Mouse (Mus musculus) liver, embryonic 14.5 days (tissue): ENCODE measurements at regions not wholly inside any gene's neighbourhood (a gene's known extent, or its start where the extent isn't known, plus 50 kb on each side); places are given as distances from the start of the nearest gene placed in this dataset.
"Not testable (repeated sequence)": the region's sequence is repeated elsewhere in the genome, so short reads cannot be mapped to it uniquely, and the experiment has no call there.

ENCODE experiments used
- ATAC-seq: fragments of 200-750 bp; cut with Nextera tagmentation; 2 replicates; pipeline ENCODE4 v1.8.0; 2017; ENCODE audit warnings: moderate number of reproducible peaks, mild to moderate bottlenecking, moderate library complexity; ENCODE audit not compliant: insufficient read depth
- DNase-seq, 3 experiments: peaks; one replicate each; pipeline ENCODE4 v3.0.0-alpha.2; 2012 to 2013; ENCODE audit warnings: low read depth in 3 of 3, low spot score in 3 of 3
- H3K27ac ChIP-seq: fragments of 300-500 bp; sonication (generic); 2 replicates; pipeline ENCODE4 v1.5.1; 2014; ENCODE audit warnings: moderate library complexity, mild to moderate bottlenecking, control low read depth, inconsistent platforms
- H3K27me3 ChIP-seq: fragments of 300-500 bp; sonication (generic); 2 replicates; pipeline ENCODE4 v1.6.1; 2014; ENCODE audit warnings: mild to moderate bottlenecking, low read length, moderate library complexity; ENCODE audit not compliant: control insufficient read depth, insufficient read depth
- H3K36me3 ChIP-seq: fragments of 300-500 bp; sonication (generic); replicated peaks from 2 replicates; pipeline ENCODE4 v1.6.1; 2014; ENCODE audit warnings: low read depth; ENCODE audit not compliant: control insufficient read depth, insufficient read depth
- H3K4me1 ChIP-seq, 2 experiments: fragments of 200-500 bp in 1 of 2; fragments of 300-500 bp in 1 of 2; sonication (generic) in 1 of 2; replicated peaks; 2 replicates each; pipeline ENCODE4 v1.6.1; 2012 to 2014; ENCODE audit warnings: antibody characterized with exemption in 1 of 2, inconsistent platforms in 1 of 2, low read length in 1 of 2; ENCODE audit not compliant: control insufficient read depth in 2 of 2, insufficient read depth in 2 of 2
- H3K4me2 ChIP-seq: fragments of 300-500 bp; sonication (generic); 2 replicates; pipeline ENCODE4 v1.6.1; 2014; ENCODE audit warnings: low read depth, mild to moderate bottlenecking, control low read depth, moderate library complexity
- H3K4me3 ChIP-seq, 2 experiments: fragments of 200-500 bp in 1 of 2; fragments of 300-500 bp in 1 of 2; sonication (generic) in 1 of 2; 2 replicates each; pipeline ENCODE4 v1.5.1; 2012 to 2014; ENCODE audit warnings: low read depth in 2 of 2, low read length in 2 of 2, mild to moderate bottlenecking in 2 of 2, control low read depth in 1 of 2, inconsistent platforms in 1 of 2, moderate library complexity in 1 of 2; ENCODE audit not compliant: insufficient read depth in 1 of 2
- H3K9ac ChIP-seq: fragments of 300-500 bp; sonication (generic); replicated peaks from 2 replicates; pipeline ENCODE4 v1.6.1; 2014; ENCODE audit warnings: mild to moderate bottlenecking, control low read depth, moderate library complexity
- H3K9me3 ChIP-seq: fragments of 300-500 bp; sonication (generic); 2 replicates; pipeline ENCODE4 v1.6.1; 2016; ENCODE audit warnings: low read length, mixed read lengths; ENCODE audit not compliant: control insufficient read depth
- CTCF ChIP-seq: IDR thresholded peaks from 2 replicates; pipeline ENCODE4 v1.5.1; 2016; ENCODE audit warnings: antibody characterized with exemption, low read depth, control low read depth
- EP300 ChIP-seq: IDR thresholded peaks from 2 replicates; pipeline ENCODE4 v1.6.1; 2016; ENCODE audit warnings: antibody characterized with exemption, low read depth
- WGBS: fragments of 180-500 bp; shearing (Covaris S2); extraction: QIAGEN DNeasy Blood & Tissue Kit; methylation state at CpG from one replicate; pipeline ENCODE4 v1.1.7; 2014; ENCODE audit not compliant: insufficient replicate concordance; 5-methylcytosine and 5-hydroxymethylcytosine counted together

- H3K4me1 ChIP-seq = no peaks in the 10 kb centered on the region
- H3K9me3 ChIP-seq = no peaks in the 10 kb centered on the region
- H3K27ac ChIP-seq = no peak overlapping the region
- H3K36me3 ChIP-seq = no peaks in the 10 kb centered on the region
- ATAC-seq (no peak), DNase-seq (no peak)
- H3K9ac ChIP-seq = no peak overlapping the region
- H3K27me3 ChIP-seq = no peaks in the 10 kb centered on the region
- H3K4me3 ChIP-seq = no peak overlapping the region
- H3K4me2 ChIP-seq = no peak overlapping the region
- TF ChIP-seq CTCF = no peak
These were observed 143.9 kb downstream of the Gxylt1 start for GRCm38 (mm10) chr15:93131056-93131455.

GRCm38 (mm10) chr15:93125261-93125660, 149.7 kb downstream of the Gxylt1 start:
- TF ChIP-seq EP300 (no peak), CTCF (no peak)
- H3K36me3 ChIP-seq = no peaks in the 10 kb centered on the region
- no peak overlapping the region for H3K27ac ChIP-seq
- ATAC-seq (no peak), DNase-seq (no peak)
- H3K9ac ChIP-seq = no peak overlapping the region
- H3K4me1 ChIP-seq = no peaks in the 10 kb centered on the region
- H3K27me3 ChIP-seq = no peaks in the 10 kb centered on the region
- WGBS = 64% methylated on average over 5 of the region's 5 CpGs
- no peak overlapping the region for H3K4me2 ChIP-seq
- H3K4me3 ChIP-seq = no peak overlapping the region
- no peaks in the 10 kb centered on the region for H3K9me3 ChIP-seq

GRCm38 (mm10) chr15:93121156-93121555, 153.8 kb downstream of the Gxylt1 start:
- 69% methylated on average over 4 of the region's 4 CpGs for WGBS
- Histone ChIP-seq H3K4me2 (no peak overlapping the region), H3K36me3 (no peaks in the 10 kb centered on the region), H3K4me1 (no peaks in the 10 kb centered on the region), H3K9ac (no peak overlapping the region), H3K27me3 (no peaks in the 10 kb centered on the region), H3K4me3 (no peak overlapping the region), H3K27ac (no peak overlapping the region), H3K9me3 (no peaks in the 10 kb centered on the region)
- TF ChIP-seq CTCF (no peak), EP300 (no peak)
- no peak for DNase-seq
- ATAC-seq = no peak

- H3K4me1 ChIP-seq, H3K36me3 ChIP-seq, H3K4me2 ChIP-seq, H3K9me3 ChIP-seq, ATAC-seq, H3K4me3 ChIP-seq, H3K27ac ChIP-seq, DNase-seq, H3K9ac ChIP-seq, H3K27me3 ChIP-seq: not testable (repeated sequence)
- WGBS = 57% methylated on average over 2 of the region's 2 CpGs
These were observed 157.2 kb downstream of the Gxylt1 start for GRCm38 (mm10) chr15:93117806-93118205.

- no peaks in the 10 kb centered on the region for H3K27me3 ChIP-seq
- DNase-seq (no peak), ATAC-seq (no peak)
- no peaks in the 10 kb centered on the region for H3K4me1 ChIP-seq
- TF ChIP-seq CTCF = no peak
- no peak for TF ChIP-seq EP300
- 0 out of 2 replicates have a peak overlapping the region, but pooled peaks have one; percentile 3 for H3K4me2 ChIP-seq
- no peak overlapping the region for H3K27ac ChIP-seq
- no peak overlapping the region for H3K4me3 ChIP-seq
- H3K9me3 ChIP-seq = no peaks in the 10 kb centered on the region
- H3K9ac ChIP-seq = no peak overlapping the region
- 15% methylated on average over 16 of the region's 16 CpGs for WGBS
- no peaks in the 10 kb centered on the region for H3K36me3 ChIP-seq
These were observed 159.3 kb downstream of the Gxylt1 start for GRCm38 (mm10) chr15:93115674-93116102.

- WGBS = 73% methylated on average over 4 of the region's 4 CpGs
These were observed 170.0 kb downstream of the Gxylt1 start for GRCm38 (mm10) chr15:93104936-93105335.

More at GRCm38 (mm10) chr15:93104936-93105335, 170.0 kb downstream of the Gxylt1 start:
- ATAC-seq = no peak
- H3K36me3 ChIP-seq = no peaks in the 10 kb centered on the region
- H3K4me1 ChIP-seq = no peaks in the 10 kb centered on the region
- H3K27me3 ChIP-seq = no peaks in the 10 kb centered on the region
- no peak overlapping the region for H3K9ac ChIP-seq
- no peak for DNase-seq
- H3K9me3 ChIP-seq = no peaks in the 10 kb centered on the region
- H3K27ac ChIP-seq = no peak overlapping the region
- H3K4me2 ChIP-seq = no peak overlapping the region
- TF ChIP-seq CTCF = no peak
- no peak for TF ChIP-seq EP300
- no peak overlapping the region for H3K4me3 ChIP-seq
